Mouse (Mus musculus) myocyte (in vitro differentiated cells): ENCODE measurements at regions not wholly inside any gene's neighbourhood (a gene's known extent, or its start where the extent isn't known, plus 50 kb on each side); places are given as distances from the start of the nearest gene placed in this dataset.

Source experiments
- MAX ChIP-seq: IDR thresholded peaks from one replicate; pipeline ENCODE4 v1.6.1; 2011; ENCODE audit warnings: low read depth, mild to moderate bottlenecking, control low read depth
- MYOD1 ChIP-seq, 3 experiments: IDR thresholded peaks; one replicate each; pipeline ENCODE4 v1.6.1; 2011; ENCODE audit warnings: control low read depth in 2 of 3, low read depth in 2 of 3, mild to moderate bottlenecking in 2 of 3, moderate library complexity in 1 of 3; ENCODE audit not compliant: insufficient read length in 2 of 3, control insufficient read depth in 1 of 3
- MYOG ChIP-seq, 3 experiments: IDR thresholded peaks; one replicate each; pipeline ENCODE4 v1.6.1; 2011; ENCODE audit warnings: control low read depth in 2 of 3, low read depth in 2 of 3, mild to moderate bottlenecking in 2 of 3; ENCODE audit not compliant: insufficient read length in 2 of 3, control insufficient read depth in 1 of 3, insufficient read depth in 1 of 3
- POLR2A ChIP-seq: IDR thresholded peaks from one replicate; pipeline ENCODE4 v1.6.1; 2011; ENCODE audit warnings: low read depth, mild to moderate bottlenecking, control low read depth, moderate library complexity; ENCODE audit not compliant: insufficient read length
- REST ChIP-seq: IDR thresholded peaks from one replicate; pipeline ENCODE4 v1.6.1; 2011; ENCODE audit warnings: mild to moderate bottlenecking, control low read depth, moderate library complexity; ENCODE audit not compliant: insufficient read depth, insufficient read length
- USF1 ChIP-seq: IDR thresholded peaks from one replicate; pipeline ENCODE4 v1.6.1; 2011; ENCODE audit warnings: low read depth, mild to moderate bottlenecking, control low read depth, moderate library complexity

DNA sequence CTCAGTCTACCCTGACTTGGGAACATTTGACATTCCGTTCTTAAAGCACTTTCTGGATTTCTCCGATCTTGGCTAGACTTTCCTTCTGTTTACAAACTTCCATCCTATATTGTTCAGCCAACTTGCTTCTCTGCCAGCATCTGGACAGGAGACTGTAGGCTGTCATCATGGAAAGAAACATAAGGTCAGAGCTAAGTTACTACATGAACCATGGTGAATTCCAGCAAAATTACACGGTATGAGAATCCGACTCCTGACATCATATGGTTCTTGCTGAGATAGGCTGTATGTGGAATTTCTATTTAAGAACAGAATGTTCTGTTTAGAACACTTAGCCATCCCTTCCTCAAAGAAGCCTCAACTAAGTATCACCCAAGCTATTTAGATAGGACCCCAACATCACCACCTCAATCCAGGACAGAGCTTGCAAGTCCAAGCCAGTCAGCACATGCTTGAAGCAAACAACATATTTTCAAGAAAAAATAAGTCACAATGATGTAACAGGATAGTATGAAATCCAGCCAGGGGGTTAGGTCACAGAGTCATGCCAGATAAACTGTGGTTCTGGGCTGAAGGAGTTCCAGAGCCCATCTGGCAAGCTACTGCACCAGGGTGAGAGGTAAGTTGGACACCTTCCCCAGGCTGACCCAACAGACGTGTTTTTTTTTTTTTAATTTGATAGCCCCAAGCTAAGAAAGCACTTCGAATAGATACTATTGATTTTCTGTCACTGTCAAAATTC is 52.9 kb upstream of the Thbs1 start:
- TF ChIP-seq USF1 (no peak), POLR2A (no peak), MYOD1 (IDR thresholded peaks at IDR 0.05; ENCODE audit: control insufficient read depth in 1 of 3, insufficient read length in 2 of 3, low read depth in 2 of 3) (no peak), MYOG (IDR thresholded peaks at IDR 0.05; ENCODE audit: control insufficient read depth in 1 of 3, insufficient read depth in 1 of 3, insufficient read length in 2 of 3, low read depth in 2 of 3) (no peak), REST (no peak), MAX (no peak)
